Mouse (Mus musculus): ENCODE measurements around the gene Pak3. TPM values are rescaled to one million over a fixed set of nuclear protein-coding genes. Genes with fewer than 3 reads are reported as not detected.

The Pak3 gene
- polyA plus RNA-seq, 1 experiment from 2014 or later, result 8.7 TPM

DNA sequence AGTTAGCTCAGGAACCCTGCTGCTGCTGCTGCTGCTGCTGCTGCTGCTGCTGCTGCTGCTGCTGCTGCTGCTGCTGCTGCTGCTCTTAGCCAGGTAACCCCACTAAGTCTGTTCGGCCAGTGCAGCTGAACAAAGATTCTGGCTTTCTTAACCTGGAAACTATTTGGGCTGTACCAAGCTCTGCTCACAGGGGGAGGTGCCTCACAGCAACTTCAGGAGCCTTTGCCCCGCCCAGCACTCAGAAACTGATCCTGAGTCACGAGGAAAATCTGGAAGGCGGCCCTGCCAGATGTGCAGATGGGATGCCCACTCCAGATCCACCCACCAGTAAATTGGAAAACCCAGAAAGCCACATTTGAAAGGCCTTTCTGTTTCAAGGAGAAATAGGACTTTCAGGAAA, 308.8 kb downstream of the Pak3 start, which contains the start of gene Capn6:
TSS of gene Capn6 (minus strand) at position 203 of the 400 bp plus-strand sequence.
- Histone ChIP-seq H3K4me1 (ENCODE audit: control insufficient read depth, insufficient read depth, low read length) (no peaks in the 10 kb centered on the region), H3K9ac (replicated peaks; ENCODE audit: low read depth, low read length) (peak within 1 kb of the TSS; percentile 21; the same call in 1 of the 2 replicates), H3K27ac (ENCODE audit: low read length) (no peak within 1 kb of the TSS), H3K4me2 (replicated peaks; ENCODE audit: low read depth, low read length) (peak within 1 kb of the TSS; percentile 39), H3K9me3 (ENCODE audit: control insufficient read depth, low read depth, low read length) (no peaks in the 10 kb centered on the region), H3K4me3 (ENCODE audit: low read depth, low read length) (peak within 1 kb of the TSS; percentile 33), H3K27me3 (ENCODE audit: control insufficient read depth, insufficient read depth, low read length) (0 out of 2 replicates have a peak, but pooled peaks cover 2% of the 10 kb centered on the region), H3K36me3 (ENCODE audit: control insufficient read depth, insufficient read depth, low read length) (no peaks in the 10 kb centered on the region)
- ATAC-seq (ENCODE audit: insufficient number of reproducible peaks, insufficient read depth, low FRiP score, low read depth), result peak; percentile 82
- 25% methylated on average over 4 of the region's 4 CpGs for WGBS

DNA sequence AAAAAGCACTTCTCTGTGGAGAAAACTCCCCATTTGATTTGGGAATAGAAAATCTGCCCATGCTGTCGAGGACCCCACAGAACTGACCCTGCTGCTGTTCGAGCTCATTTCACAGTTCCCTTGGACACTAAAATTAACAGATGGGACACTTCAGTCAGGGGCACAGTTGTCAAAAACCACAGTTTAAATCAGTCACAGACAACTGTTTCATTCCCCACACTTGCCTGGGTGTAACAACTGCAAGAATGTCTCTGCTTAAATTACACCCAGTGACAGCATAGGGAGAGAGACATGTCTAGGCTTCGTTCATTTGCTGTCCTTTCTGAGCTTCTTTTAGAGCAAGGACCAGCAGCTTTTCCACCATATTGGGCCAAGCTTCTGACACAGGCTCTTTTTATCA, 328.2 kb downstream of the Pak3 start:
- H3K4me2 ChIP-seq (replicated peaks; ENCODE audit: low read depth, low read length), result no peak overlapping the region
- ATAC-seq (ENCODE audit: insufficient number of reproducible peaks, insufficient read depth, low FRiP score, low read depth), result no peak

More for the DNA sequence above, 328.2 kb downstream of the Pak3 start:
- no peaks in the 10 kb centered on the region for H3K9me3 ChIP-seq (ENCODE audit: control insufficient read depth, low read depth, low read length)
- H3K9ac ChIP-seq (replicated peaks; ENCODE audit: low read depth, low read length), result no peak overlapping the region
- WGBS, result 82% methylated on average over 3 of the region's 3 CpGs
- H3K27ac ChIP-seq (ENCODE audit: low read length), result no peak overlapping the region
- H3K4me1 ChIP-seq (ENCODE audit: control insufficient read depth, insufficient read depth, low read length), result no peaks in the 10 kb centered on the region
- H3K4me3 ChIP-seq (ENCODE audit: low read depth, low read length), result no peak overlapping the region
- H3K27me3 ChIP-seq (ENCODE audit: control insufficient read depth, insufficient read depth, low read length), result no peaks in the 10 kb centered on the region
- no peaks in the 10 kb centered on the region for H3K36me3 ChIP-seq (ENCODE audit: control insufficient read depth, insufficient read depth, low read length)

Small RNAs within 50 kb of the gene (microRNA-seq; reads per million reads assigned to microRNA genes)
- gene Gm47298, result not detected

Other genes starting within 250 kb of the Pak3 start
- gene Chrdl1, start 124.3 kb upstream of the Pak3 start, polyA plus RNA-seq (2014; fragmentation: Nextera tagmentation; extraction: Ambion mirVana), result 22.0 and 25.0 TPM in 2 replicates

Measured in stomach, embryonic 14.5 days (tissue).